Mouse (Mus musculus) right cerebral cortex, postnatal 10 days (tissue): ENCODE measurements at regions not wholly inside any gene's neighbourhood (a gene's known extent, or its start where the extent isn't known, plus 50 kb on each side); places are given as distances from the start of the nearest gene placed in this dataset.
A peak's percentile ranks its signal among the peaks of the same experiment; 100 is the strongest.
"Not testable (repeated sequence)": the region's sequence is repeated elsewhere in the genome, so short reads cannot be mapped to it uniquely, and the experiment has no call there.

Experiments
- DNase-seq, 2 experiments: peaks; one replicate each; pipeline ENCODE4 v3.0.0; 2021; ENCODE audit warnings: low spot score in 2 of 2

DNA sequence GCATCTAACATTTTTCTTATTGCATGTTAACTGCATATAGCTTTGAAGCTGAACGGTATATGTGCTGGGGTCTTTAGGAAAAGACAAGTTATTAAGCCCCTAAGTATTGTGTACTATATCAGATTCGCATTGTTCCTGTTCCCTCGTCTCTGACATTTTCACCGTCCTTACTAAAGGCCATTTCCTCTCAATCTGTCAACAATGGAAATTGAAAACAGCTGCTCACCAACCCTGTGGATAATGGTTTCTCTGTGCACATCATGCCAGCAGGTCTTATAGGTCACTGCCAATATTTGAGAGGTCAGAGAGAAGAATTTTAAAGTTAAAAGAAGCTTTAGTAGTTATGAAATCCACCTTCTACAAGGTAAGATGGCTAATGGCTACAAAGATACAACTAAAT lies 797.4 kb upstream of the Impad1 start:
- DNase-seq = no peak

DNA sequence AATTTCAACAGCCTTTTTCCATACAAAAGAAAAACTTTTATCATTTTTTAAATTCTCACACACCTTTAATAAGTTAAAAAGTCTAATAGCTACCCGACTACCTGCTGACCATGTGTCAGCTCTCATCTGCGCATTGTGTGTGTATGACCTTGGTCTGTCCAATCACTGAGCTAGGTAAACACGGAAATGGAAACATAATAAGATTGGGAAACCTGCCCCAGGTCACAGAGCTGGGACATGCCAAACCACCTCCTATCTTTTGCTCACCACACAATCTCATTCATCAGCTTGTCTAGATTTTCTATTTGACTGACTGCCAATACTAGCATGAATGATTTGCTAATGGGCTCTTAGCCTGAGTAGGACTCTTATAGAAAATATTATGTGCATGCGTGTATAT lies 794.3 kb upstream of the Impad1 start:
- no peak for DNase-seq

DNA sequence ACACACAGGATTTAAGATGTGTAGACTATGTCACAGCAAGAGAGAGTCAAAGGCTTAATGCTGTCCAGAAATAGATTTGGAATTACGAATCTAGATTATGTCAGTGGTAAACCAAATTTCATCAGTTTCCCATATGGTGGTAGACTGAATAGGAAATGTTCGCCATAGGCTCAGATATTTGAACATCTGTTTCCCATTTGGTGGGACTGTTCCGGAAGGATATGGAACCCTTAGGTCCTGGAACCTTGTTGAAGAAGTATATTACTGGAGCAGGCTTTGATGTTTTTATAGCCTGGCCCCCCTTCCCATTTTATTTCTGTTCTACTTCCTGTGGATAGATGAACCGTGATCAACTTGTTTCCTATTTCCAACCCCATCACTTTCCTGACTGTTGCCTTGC lies 792.0 kb upstream of the Impad1 start:
- no peak for DNase-seq

DNA sequence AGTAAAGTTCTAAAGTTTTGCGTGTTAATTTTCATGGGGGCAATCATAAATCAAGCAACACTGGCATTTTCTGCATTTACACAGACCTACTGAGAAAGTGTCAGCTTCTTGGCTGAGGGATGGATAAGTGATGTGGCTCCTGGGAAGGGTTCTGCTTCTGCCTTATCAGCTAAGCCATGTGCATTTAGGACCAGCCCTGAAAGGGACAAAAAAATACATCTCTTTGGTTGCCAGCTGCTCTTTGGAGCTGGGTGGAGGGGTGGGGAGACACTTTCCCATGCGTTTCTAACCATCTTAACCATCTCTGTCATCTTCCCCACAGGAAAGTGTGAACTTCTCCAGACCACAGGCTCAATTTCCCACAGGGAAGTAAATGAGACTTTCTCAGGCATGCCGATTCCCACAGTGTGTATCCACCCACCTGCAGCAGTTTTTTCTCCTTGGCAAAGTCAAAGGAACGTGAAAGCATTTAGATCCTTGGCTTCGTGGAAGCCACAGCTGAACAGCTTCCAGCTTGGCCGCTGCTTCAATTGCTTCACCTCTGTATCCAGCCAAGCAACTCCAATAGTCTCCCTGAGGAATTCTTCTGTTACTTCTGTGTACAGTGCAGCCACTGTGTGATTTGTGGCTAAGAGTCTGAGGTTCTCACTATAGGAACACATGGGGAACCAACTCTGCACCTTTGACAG lies 791.0 kb upstream of the Impad1 start:
- DNase-seq = peak; percentile 19 to 22

DNA sequence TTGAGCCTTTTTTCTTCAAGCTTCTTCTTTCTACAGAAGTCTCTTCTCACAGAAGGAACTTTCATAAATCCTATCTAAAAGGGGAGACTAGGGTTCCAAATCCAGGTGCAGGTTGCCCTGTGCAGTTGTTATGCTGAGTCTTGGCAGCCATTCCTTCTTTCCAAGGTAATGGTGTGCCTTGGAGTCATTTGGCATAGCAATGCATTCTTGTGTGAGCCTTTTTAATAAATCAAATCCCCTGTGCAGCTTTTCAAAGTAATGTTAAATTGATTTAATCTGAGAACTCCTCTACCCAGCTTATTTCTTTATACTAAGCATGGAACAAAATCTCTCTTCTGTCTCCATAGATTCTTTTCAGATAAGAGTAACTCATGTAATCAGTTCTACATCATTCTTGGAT lies 774.9 kb upstream of the Impad1 start:
- DNase-seq = no peak

DNA sequence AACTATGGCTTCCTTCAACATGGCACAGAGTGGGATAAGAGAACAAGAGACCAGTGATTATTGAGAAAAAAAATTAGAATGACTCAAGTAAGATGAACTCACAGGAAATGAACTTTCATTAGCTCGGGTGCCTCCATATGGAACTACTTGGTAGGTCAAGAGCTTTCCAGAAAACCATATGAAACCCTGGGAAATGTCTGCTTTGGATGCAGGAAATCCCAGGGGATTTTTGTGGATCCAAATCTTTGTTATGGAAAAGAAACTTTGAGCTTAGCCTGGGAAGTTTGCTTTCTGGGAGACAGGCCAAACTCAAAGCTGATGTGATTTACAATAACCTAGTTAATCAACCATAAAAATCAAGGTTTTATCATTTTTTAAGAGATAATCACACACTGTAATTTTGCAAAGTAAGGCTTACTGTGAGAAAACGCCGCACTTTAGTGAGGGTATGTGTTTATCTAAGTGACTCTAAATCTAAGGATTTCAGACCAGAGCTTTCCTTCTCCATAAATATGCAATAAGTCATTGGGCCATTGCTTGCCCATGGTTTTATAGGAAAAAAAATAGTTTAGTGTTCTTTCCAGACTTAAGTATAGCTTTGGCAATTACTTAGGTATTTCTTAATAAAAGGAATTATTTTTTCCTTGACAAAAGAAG lies 767.0 kb upstream of the Impad1 start:
- DNase-seq = no peak

DNA sequence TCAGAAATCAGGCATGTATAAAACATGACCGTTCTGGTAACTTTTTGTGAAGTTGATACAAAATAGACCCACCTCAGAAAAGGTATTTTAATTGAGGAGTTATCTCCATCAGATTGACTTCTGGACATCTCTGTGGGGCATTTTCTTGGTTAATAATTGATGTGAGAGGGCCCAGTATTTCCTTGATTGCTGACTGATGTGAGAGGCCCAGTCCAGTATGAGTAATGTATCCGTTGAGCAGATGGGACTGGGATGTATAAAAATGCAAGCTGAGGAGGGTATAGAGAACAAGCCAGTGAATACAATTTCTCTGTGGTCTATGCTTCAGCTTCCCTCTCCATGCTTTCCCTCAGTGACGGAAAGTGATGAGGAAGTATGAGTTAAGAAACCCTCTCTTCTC lies 747.0 kb upstream of the Impad1 start:
- no peak for DNase-seq

DNA sequence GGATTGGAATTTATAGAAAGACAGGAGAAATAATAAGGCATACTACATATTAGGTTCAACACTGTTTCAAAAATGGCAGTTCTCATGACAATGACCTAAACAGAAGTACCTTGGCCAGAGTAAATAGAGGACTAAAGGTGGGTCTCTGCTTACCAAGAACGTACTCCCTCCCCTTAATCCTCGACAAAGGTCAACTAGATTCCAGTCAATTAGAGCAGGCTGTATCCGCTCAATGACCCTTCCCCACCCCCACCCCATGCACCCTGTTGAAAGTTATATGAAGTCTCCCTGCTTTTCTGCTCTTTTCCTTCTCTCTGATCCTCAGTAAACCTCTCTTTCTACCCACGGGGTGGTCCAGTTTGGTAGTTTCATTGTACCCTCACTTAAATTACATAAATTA lies 737.3 kb upstream of the Impad1 start:
- no peak for DNase-seq

DNA sequence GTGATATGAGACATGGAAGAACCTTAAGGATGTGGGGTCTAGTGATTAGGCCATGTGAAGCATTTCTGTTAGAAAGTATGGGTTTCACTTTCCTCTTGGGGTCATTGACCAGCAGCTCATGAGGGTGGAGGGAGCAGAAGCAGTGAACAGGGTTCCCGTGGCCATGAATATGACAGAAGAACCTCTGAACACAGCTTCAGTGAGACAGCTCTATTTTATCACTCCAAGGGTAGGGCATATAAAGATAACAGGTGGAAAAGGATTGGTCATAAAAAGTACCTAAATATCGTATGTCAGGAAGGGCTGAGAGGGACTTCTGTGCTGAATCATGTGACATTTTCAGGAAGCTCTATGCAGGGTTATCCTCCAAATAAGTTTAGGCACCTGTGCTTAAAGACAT lies 725.4 kb upstream of the Impad1 start:
- DNase-seq = no peak

DNA sequence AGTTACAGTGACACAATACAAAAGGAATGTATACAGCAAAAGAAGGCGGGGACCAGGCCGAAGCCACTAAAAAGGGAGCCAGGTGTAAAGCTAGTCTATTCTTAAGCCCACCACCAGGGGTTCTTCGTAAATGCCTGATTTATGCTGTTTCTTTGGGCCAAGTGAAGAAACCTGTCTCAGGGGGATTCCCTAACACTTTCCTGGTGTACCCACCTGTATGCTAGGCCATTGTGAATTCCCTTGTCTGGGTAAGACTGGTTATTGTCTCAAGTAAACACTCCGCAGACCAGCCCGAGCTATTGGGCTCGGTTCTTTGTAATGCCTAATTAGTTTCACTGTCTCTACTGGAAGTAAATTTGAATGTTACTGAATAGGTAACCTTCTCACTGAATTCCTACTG lies 722.3 kb upstream of the Impad1 start:
- DNase-seq = not testable (repeated sequence)

DNA sequence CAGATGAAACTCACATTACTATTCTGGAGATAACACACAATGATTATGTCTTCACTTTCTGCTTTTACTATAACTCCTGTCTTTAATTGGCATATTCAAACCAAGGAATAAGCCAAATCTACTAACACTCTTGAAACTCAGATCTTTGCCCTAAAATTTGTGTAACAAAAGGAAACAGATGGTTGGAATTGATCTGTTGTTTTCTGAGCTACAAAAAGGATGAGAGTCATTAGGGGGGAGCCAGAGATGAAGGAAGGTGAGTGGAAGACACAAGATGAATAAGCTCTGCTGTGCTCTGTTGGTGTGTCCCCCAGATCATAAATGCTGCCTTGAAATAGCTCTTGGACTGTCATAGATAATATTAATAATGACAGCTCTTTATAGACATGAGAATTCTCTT lies 718.6 kb upstream of the Impad1 start:
- no peak for DNase-seq

DNA sequence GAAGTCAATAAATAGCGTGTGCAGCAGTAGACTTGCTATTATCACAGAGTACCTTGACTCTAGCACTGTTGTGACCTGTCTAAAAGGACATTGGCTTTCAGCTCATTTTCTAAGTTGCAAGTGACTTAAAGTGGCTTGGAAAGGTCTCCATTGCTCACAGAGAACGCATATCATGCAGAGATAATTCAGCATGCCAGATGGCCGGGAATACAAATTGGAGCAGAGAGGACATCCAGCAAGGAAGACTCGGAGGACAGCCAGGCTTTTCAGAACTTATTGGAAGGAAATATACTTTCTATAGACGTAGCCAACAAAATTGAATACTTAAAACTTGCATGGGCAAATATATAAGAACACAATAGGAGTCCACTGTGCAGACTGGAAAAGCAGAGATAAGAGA lies 716.2 kb upstream of the Impad1 start:
- DNase-seq = peak; percentile 30 to 31

DNA sequence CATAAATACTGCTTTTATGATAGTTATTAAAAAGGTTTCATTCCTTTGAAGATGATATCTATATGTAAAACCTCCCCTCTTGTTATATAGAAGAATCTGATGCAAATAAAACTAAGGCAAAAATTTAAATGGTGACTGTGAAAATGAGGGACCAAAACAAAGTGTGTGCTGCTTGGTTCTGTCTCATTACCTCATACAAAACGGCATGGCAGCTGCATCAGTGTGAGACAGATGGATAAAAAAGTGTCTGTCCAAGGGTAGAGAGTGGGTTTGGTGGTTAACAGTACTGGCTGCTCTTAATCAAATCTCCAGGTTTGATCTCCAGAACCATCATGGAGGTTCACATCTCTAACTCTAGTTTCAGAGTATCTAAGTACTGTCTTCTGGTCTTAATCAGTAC lies 701.9 kb upstream of the Impad1 start:
- no peak for DNase-seq

DNA sequence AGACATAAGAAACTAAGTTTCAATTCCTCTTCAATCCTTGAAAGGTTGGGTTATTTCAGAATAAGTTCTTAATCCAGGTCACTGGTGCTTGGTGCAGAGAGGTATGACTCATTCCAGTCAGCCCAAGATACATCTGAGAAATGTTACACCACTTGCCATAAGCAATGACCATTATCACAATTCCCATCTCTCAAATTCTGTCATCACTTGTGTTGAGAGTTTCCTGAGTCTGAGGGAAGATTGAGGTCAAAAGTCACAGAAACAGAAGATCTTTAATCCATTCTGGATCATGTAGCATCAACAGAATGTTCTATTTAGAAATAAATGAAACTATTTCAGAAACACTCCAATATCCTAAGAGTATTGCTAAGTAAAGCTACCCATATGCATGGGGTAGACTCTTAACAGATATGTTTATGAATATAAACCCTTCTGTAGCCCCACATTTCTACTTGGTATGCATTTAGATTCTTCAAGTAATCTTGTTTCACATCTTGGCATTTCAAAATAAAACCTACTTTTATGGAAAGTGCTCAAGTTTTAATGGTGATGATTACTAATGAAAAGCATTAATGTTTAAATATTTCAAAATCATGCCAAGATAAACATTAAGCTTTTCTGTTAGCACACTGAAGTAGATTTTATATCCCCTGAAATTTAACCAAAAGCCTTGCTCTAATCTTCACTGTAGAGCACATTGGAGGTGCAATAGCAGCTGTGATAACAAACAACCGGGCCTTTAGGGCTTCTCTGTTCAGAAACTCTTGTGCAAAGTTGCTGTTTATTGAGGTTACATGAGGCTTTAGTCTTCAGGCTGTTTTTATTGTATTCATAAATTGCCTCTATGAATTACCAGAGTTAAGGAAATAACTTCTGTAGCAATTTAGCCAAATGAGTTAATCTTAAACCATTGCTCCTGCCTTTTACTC lies 701.2 kb upstream of the Impad1 start:
- DNase-seq = no peak

DNA sequence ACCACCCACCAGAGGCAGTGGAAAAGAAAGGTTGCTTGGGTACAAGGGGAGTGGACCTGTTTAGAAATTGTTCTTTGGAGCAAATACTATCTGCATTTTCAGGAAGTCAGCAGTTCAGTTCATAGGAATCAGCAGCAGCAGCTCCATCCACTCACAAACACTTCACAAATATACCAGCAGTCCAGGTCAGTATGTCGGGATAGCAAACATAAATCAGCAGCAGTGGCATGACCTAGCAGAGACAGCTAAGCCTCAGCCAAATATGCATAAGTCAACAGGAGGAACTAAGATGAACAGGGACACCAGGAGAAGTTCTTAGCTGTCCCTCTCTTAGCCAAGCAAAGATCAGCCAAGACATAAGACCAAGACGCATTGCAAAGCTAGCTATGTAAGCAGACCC lies 693.6 kb upstream of the Impad1 start:
- DNase-seq = no peak

DNA sequence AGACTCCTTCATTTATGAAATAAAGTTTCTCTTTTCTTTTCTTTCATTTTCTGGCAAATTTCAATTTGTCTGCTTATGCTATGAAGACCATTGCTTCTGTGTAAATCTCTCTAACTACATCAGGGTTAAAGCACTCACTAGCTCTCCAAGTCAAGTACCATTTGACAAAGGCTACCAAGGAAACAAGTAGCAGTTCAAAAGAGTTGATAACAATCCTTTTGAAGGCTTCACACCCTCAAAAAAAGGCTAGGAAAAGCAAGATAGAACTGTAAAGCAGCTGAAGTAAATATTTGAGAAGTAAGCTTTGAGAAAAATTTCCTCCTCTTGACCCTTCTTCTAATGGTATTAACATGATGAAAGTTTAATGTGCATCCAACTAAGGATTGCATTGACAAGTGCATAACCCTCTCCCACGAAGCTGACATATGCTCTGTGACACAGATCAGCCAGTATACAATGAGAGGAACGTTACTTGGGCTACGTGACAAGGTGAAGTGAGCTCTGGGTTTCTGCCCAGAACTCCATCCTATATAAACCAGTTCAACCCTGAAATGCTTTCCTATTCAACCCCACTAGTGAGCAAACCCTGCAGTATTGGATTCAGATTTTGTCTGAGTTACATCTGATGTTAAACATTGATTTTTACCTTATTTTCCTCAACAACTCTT lies 678.9 kb upstream of the Impad1 start:
- DNase-seq = no peak

DNA sequence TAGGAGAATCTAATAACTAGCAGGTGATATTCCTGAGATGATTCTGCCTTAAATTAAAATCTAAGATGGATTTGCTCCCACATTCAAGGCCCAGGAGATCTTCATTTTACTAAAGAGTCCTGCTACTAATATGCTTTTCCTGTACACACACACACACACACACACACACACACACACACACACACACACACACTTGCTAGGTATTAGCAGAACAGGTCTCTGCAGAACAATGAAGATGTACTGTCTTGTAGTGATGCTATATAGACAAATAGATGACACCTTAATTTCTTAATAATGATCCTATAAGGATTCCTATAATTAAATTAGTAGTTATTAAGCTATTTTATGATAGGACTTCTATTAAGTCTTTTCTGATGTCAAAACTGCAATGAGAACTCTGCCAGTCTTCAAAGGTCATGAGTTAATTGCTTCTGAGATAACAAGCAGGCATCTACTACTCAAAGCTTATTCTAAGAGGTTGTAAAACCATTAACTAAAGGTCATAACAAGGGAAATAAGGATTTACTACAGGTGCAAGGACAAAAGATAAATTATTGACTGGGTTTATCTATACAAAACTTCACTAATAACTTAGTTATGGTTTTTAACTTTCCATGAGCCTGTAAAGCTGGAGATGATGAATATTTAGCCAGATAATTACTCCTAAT lies 666.0 kb upstream of the Impad1 start:
- no peak for DNase-seq

DNA sequence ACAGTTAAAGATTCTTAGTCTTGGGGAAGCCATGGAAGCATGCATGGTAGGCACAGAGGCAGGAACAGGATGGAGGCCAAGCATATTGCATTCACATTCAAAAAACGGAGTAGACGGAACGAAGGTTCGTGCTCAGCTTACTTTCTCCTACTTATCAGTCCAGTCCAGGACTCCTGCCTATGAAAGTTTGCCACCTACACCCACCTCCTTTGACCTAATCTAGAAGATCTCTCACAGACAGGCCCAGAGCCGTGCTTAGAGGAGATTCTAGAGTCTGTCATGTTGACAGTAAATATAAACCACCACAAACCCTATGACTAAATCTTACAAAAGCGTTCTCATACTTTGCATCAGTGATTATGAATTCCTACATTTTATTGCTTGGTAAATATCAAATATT lies 657.3 kb upstream of the Impad1 start:
- DNase-seq = no peak

DNA sequence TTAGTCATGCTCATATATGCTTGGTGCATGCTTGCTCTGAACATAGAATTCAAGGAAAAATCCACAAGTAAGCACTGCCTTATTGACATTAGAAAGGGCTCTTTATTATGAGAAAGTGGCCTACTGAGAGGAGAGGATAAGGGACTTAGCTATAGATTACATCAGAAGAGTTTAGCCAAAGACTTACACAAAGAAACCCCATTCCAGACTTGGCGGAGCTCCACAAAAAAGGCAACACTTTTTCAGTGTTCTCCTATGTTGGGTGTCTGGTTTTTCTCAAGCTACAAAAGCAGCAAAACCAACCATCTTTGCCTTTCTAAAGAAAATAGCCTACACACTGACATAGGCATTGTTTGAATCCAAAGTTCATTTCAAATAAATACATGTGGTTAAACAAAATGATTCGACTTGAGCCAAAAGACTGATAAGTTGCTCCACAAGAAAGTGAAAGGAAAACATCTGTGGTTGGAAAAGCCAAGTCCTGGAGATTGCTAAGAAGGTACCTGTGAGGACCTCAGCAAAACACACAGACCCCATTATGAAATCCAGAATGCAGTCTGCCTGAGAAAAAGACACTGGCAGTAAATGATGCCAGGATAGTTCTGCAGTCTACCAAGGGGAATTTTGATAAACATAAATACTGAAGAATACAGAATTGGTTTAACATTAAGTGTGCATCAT lies 648.3 kb upstream of the Impad1 start:
- no peak for DNase-seq

DNA sequence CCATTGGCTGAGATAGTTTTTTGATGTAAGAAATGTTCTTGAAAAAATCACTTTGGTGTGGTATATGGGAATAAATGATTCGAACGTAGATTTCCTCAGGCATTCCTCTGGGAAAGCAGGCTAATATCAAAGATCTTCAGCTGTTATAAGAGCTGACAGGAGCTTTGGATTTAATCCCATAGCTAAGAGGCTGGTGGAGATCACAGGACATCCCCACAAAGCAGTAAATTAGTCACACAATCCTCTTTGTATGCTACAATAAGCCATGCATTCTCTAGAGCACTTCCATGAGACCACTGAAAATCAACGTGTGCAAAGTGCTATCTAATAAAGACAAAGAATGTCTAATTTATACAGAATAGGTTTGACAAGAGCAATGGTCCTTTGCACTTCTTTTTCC lies 643.9 kb upstream of the Impad1 start:
- no peak for DNase-seq
